Mouse (Mus musculus): ENCODE measurements around the gene Aldh16a1. TPM values are rescaled to one million over a fixed set of nuclear protein-coding genes. Genes with fewer than 3 reads are reported as not detected.
"Not testable (repeated sequence)": the region's sequence is repeated elsewhere in the genome, so short reads cannot be mapped to it uniquely, and the experiment has no call there.

Aldh16a1 gene
- polyA plus RNA-seq, 1 experiment from 2014 or later = 88.6 TPM

DNA sequence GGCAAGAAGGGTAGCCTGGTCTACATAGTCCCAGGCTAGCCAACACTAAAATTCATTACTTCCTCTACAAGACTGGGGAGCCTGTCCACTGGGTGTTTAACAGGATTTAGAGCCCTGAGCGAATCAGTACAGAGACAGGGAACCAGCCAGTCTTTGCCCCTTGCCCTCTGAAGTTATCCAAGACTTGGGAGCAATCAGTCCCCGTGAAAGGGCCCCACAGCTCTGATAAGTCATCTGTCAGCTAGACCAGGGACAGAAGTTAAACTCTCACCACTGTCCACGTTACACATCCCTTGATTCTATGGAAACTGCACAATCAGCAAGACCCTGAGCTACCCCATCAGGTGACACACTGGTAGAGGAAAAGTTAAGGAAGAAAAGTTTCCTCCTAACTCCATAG, 41.9 kb downstream of the Aldh16a1 start:
- no peak overlapping the region for H3K4me2 ChIP-seq (replicated peaks; ENCODE audit: low read depth, low read length)
- 0 out of 2 replicates have a peak, but pooled peaks cover under 1% of the 10 kb centered on the region for H3K4me1 ChIP-seq (ENCODE audit: insufficient read depth, low read length)
- no peak overlapping the region for H3K9ac ChIP-seq (replicated peaks; ENCODE audit: low read length)
- no peak overlapping the region for H3K27ac ChIP-seq (ENCODE audit: low read length)
- no peaks in the 10 kb centered on the region for H3K27me3 ChIP-seq (ENCODE audit: insufficient read depth, low read length)
- WGBS = 23% methylated on average over 3 of the region's 3 CpGs
- ATAC-seq (ENCODE audit: low FRiP score, low TSS enrichment) = no peak
- H3K9me3 ChIP-seq (ENCODE audit: low read length) = no peaks in the 10 kb centered on the region
- no peak overlapping the region for H3K4me3 ChIP-seq (ENCODE audit: low read length)
- no peaks in the 10 kb centered on the region for H3K36me3 ChIP-seq (ENCODE audit: insufficient read depth, low read length)

DNA sequence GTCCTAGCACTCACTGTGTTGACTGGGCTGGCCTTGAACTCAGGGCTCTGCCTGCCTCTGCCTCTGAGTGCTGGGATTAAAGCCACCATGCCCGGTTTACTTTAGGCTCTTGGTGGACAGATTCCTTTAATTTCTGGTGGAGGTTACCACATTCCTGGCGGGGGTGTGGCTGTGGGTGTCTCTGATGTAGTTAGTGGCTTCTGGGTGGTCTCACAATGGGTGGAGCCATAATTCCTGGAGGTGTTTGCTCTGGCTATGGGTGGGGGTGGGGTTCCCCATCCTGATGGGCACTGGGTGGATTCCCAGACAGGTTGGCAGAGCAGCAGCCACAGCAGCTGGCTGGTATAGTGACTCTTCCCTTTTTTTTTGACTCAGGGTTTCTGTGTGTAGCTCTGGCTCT, 42.4 kb downstream of the Aldh16a1 start:
- no peak for ATAC-seq (ENCODE audit: low FRiP score, low TSS enrichment)
- 70% methylated on average over 2 of the region's 2 CpGs for WGBS
- H3K9ac ChIP-seq (replicated peaks; ENCODE audit: low read length) = no peak overlapping the region

DNA sequence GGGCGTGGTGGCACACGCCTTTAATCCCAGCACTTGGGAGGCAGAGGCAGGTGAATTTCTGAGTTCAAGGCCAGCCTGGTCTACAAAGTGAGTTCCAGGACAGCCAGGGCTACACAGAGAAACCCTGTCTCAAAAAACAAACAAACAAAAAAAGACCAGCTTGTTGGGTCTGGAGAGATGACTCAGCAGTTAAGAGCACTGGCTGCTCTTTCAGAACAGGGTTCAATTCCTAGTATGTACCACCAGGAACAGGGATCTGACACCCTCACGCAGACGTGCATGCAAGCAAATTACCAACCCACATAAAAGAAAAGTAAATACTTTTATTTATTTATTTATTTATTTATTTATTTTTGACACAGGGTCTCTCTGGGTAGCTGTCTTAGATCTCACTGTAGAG, 44.3 kb downstream of the Aldh16a1 start:
- not testable (repeated sequence) for H3K4me3 ChIP-seq (ENCODE audit: low read length); H3K4me1 ChIP-seq (ENCODE audit: insufficient read depth, low read length); H3K4me2 ChIP-seq (replicated peaks; ENCODE audit: low read depth, low read length); H3K27me3 ChIP-seq (ENCODE audit: insufficient read depth, low read length); H3K27ac ChIP-seq (ENCODE audit: low read length); H3K36me3 ChIP-seq (ENCODE audit: insufficient read depth, low read length); H3K9ac ChIP-seq (replicated peaks; ENCODE audit: low read length); H3K9me3 ChIP-seq (ENCODE audit: low read length); ATAC-seq (ENCODE audit: low FRiP score, low TSS enrichment)
- WGBS = 88% methylated on average over 4 of the region's 4 CpGs

More for the DNA sequence above, 42.4 kb downstream of the Aldh16a1 start:
- Histone ChIP-seq H3K27ac (ENCODE audit: low read length) (no peak overlapping the region), H3K36me3 (ENCODE audit: insufficient read depth, low read length) (no peaks in the 10 kb centered on the region), H3K4me1 (ENCODE audit: insufficient read depth, low read length) (no peaks in the 10 kb centered on the region), H3K4me3 (ENCODE audit: low read length) (no peak overlapping the region), H3K9me3 (ENCODE audit: low read length) (no peaks in the 10 kb centered on the region), H3K27me3 (ENCODE audit: insufficient read depth, low read length) (no peaks in the 10 kb centered on the region), H3K4me2 (replicated peaks; ENCODE audit: low read depth, low read length) (no peak overlapping the region)

GRCm38 (mm10) chr7:45107052-45107645, 47.2 kb downstream of the Aldh16a1 start:
- no peaks in the 10 kb centered on the region for H3K27me3 ChIP-seq (ENCODE audit: insufficient read depth, low read length)
- no peaks in the 10 kb centered on the region for H3K9me3 ChIP-seq (ENCODE audit: low read length)
- no peak overlapping the region for H3K4me2 ChIP-seq (replicated peaks; ENCODE audit: low read depth, low read length)
- no peak for ATAC-seq (ENCODE audit: low FRiP score, low TSS enrichment)
- peaks cover 22% of the 10 kb centered on the region for H3K4me1 ChIP-seq (ENCODE audit: insufficient read depth, low read length)
- WGBS = 70% methylated on average over 5 of the region's 5 CpGs
- no peak overlapping the region for H3K4me3 ChIP-seq (ENCODE audit: low read length)
- no peaks in the 10 kb centered on the region for H3K36me3 ChIP-seq (ENCODE audit: insufficient read depth, low read length)
- H3K27ac ChIP-seq (ENCODE audit: low read length) = no peak overlapping the region
- no peak overlapping the region for H3K9ac ChIP-seq (replicated peaks; ENCODE audit: low read length)

DNA sequence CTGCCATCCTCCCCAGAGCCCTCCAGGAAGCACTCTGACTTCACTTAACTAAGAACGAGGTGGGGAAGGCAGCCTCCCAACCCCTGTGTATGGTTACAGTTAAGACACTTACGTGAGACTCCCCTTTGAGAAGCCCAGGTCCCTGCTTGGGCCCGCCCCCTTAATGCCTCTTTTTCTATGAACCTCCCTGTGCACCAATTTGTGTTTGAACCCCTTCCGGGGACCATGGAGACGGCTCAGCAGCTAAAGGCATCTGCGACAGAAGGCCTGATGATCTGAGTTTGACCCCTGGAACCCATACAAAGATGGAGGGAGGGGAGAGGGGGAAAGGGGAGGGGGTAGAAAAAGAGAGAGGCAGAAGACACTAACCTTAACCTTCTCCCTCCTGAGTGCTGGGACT, 47.9 kb downstream of the Aldh16a1 start:
- Histone ChIP-seq H3K9me3 (ENCODE audit: low read length) (no peaks in the 10 kb centered on the region), H3K4me3 (ENCODE audit: low read length) (no peak overlapping the region), H3K27ac (ENCODE audit: low read length) (no peak overlapping the region), H3K4me2 (replicated peaks; ENCODE audit: low read depth, low read length) (no peak overlapping the region), H3K9ac (replicated peaks; ENCODE audit: low read length) (no peak overlapping the region), H3K4me1 (ENCODE audit: insufficient read depth, low read length) (peaks cover 26% of the 10 kb centered on the region), H3K36me3 (ENCODE audit: insufficient read depth, low read length) (no peaks in the 10 kb centered on the region), H3K27me3 (ENCODE audit: insufficient read depth, low read length) (no peaks in the 10 kb centered on the region)
- ATAC-seq (ENCODE audit: low FRiP score, low TSS enrichment) = no peak
- WGBS = 75% methylated on average over 6 of the region's 6 CpGs

DNA sequence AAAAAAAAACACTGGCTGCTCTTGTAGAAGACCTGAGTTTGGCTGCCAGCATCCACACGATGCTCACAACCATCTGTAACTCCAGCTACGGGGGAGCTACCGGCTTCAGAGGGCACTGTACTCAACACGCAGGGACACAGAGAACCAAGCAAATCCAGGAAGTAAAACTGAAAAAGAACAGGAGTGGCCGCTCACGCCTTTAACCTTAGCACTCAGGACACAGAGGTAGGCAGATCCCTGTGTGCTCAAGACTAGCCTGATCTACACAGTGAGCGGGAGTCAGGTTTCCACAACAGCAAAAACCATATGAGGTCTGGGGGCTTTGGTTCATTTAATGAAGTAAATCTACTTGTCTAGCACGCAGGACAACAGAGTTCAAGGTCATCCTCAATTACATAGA, 48.9 kb downstream of the Aldh16a1 start:
- WGBS = 65% methylated on average over 8 of the region's 8 CpGs
- Histone ChIP-seq H3K4me1 (ENCODE audit: insufficient read depth, low read length) (peaks cover 26% of the 10 kb centered on the region), H3K4me3 (ENCODE audit: low read length) (no peak overlapping the region), H3K9ac (replicated peaks; ENCODE audit: low read length) (no peak overlapping the region), H3K27me3 (ENCODE audit: insufficient read depth, low read length) (no peaks in the 10 kb centered on the region), H3K4me2 (replicated peaks; ENCODE audit: low read depth, low read length) (no peak overlapping the region), H3K9me3 (ENCODE audit: low read length) (no peaks in the 10 kb centered on the region), H3K27ac (ENCODE audit: low read length) (no peak overlapping the region), H3K36me3 (ENCODE audit: insufficient read depth, low read length) (no peaks in the 10 kb centered on the region)
- ATAC-seq (ENCODE audit: low FRiP score, low TSS enrichment) = no peak

- no peaks in the 10 kb centered on the region for H3K27me3 ChIP-seq (ENCODE audit: insufficient read depth, low read length)
- no peaks in the 10 kb centered on the region for H3K9me3 ChIP-seq (ENCODE audit: low read length)
- no peak overlapping the region for H3K4me2 ChIP-seq (replicated peaks; ENCODE audit: low read depth, low read length)
- no peak for ATAC-seq (ENCODE audit: low FRiP score, low TSS enrichment)
- H3K9ac ChIP-seq (replicated peaks; ENCODE audit: low read length) = no peak overlapping the region
- no peaks in the 10 kb centered on the region for H3K36me3 ChIP-seq (ENCODE audit: insufficient read depth, low read length)
- peaks cover 26% of the 10 kb centered on the region for H3K4me1 ChIP-seq (ENCODE audit: insufficient read depth, low read length)
- WGBS = 78% methylated on average over 5 of the region's 5 CpGs
- H3K4me3 ChIP-seq (ENCODE audit: low read length) = no peak overlapping the region
- H3K27ac ChIP-seq (ENCODE audit: low read length) = no peak overlapping the region
Measured at GRCm38 (mm10) chr7:45104941-45105340, 49.4 kb downstream of the Aldh16a1 start.

DNA sequence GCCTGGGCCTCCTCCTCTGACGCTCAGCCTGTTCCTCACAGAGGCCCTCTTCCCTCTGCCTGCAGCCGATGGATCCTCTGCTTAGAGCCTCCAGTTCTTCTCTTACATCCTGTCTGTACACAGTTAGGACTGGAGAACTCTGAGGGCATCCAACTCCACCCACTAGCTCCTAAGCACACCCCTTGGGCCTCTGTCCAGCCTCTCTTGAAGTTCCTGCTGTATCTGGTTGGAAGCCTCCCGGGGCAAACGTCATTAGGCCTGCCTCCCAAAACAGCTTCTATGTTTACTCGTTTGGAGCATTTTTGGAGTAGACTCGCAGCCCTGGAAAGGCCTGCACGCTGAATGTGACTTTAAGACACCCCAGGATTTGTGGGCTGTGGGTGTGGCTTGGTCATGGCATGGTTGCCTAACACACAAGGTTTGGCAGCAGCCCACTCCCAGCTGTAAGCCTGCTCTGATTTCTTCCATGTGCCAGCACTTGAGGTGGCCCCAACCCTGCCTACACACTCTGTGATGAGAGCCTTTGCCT, 50.7 kb downstream of the Aldh16a1 start, which contains the start of gene Fcgrt:
Fcgrt (minus strand) TSS at position 200 of the 529 bp plus-strand sequence.
- Histone ChIP-seq H3K27ac (ENCODE audit: low read length) (peak within 1 kb of the TSS; percentile 91), H3K4me2 (replicated peaks; ENCODE audit: low read depth, low read length) (peak within 1 kb of the TSS; percentile 59), H3K9ac (replicated peaks; ENCODE audit: low read length) (peak within 1 kb of the TSS; percentile 58), H3K4me3 (ENCODE audit: low read length) (peak within 1 kb of the TSS; percentile 41), H3K4me1 (ENCODE audit: insufficient read depth, low read length) (peaks cover 26% of the 10 kb centered on the region), H3K9me3 (ENCODE audit: low read length) (no peaks in the 10 kb centered on the region), H3K36me3 (ENCODE audit: insufficient read depth, low read length) (no peaks in the 10 kb centered on the region), H3K27me3 (ENCODE audit: insufficient read depth, low read length) (no peaks in the 10 kb centered on the region)
- 8% methylated on average over 7 of the region's 7 CpGs for WGBS
- ATAC-seq (ENCODE audit: low FRiP score, low TSS enrichment) = peak; percentile 96

DNA sequence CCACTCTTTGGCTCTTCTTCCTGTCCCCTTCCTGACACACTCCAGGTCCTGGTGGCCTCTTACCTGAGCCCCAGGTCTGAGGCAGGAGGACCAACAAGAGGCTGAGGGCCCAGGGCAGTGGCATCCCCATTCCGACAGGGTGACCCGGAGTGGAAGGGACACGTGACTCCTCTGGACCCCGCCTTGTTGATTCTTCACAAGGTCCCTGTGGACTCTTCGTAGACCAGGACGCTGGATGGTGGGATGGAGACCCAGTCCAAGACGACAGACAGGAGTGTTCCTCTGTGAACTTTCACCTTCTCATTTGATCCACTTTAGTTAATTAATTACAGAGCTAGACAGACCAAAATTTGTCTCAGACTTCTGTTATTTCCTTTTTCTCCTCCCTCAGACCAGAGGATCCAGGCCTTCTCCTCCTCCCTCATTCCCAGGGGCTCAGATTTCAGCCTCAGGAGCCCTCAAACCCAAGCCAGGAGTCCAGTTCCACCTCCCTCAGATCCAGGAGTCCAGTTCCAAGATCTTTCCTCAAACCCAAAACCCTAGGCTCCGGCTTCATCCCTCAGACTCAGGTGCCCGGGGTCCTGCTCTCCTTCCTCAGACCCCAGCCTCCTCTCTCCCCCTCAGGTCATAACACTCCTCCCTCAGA, 51.3 kb downstream of the Aldh16a1 start:
- 24% methylated on average over 9 of the region's 9 CpGs for WGBS
- Histone ChIP-seq H3K27ac (ENCODE audit: low read length) (peak overlapping the region; percentile 91), H3K4me2 (replicated peaks; ENCODE audit: low read depth, low read length) (peak overlapping the region; percentile 59), H3K4me3 (ENCODE audit: low read length) (peak overlapping the region; percentile 41), H3K27me3 (ENCODE audit: insufficient read depth, low read length) (no peaks in the 10 kb centered on the region), H3K9me3 (ENCODE audit: low read length) (no peaks in the 10 kb centered on the region), H3K9ac (replicated peaks; ENCODE audit: low read length) (peak overlapping the region; percentile 58), H3K4me1 (ENCODE audit: insufficient read depth, low read length) (peaks cover 26% of the 10 kb centered on the region), H3K36me3 (ENCODE audit: insufficient read depth, low read length) (no peaks in the 10 kb centered on the region)
- ATAC-seq (ENCODE audit: low FRiP score, low TSS enrichment) = peak; percentile 50

DNA sequence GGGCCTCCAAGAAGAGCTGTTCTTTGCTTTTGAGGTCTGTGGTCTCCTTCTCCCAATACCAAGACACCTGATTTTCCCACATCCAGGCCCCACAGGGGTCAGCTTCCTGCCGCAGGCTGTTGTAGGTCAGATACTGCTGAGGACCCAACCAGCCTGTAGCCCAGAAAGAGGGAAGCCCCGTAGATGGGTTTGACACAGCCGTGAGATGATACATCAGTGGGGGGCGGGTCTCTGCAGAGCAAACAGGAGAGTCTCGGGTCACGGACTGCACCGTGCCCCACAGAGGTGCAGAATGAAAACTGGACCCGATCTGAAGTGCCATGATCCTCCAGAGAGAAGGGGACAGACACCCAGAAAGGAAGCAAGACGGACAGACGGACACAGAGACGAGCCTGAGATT, 51.9 kb downstream of the Aldh16a1 start:
- H3K27ac ChIP-seq (ENCODE audit: low read length) = peak overlapping the region; percentile 91
- H3K9me3 ChIP-seq (ENCODE audit: low read length) = no peaks in the 10 kb centered on the region
- H3K9ac ChIP-seq (replicated peaks; ENCODE audit: low read length) = peak overlapping the region; percentile 58; the same call in 1 of the 2 replicates
- H3K36me3 ChIP-seq (ENCODE audit: insufficient read depth, low read length) = no peaks in the 10 kb centered on the region
- peak overlapping the region; percentile 59 for H3K4me2 ChIP-seq (replicated peaks; ENCODE audit: low read depth, low read length)
- H3K4me3 ChIP-seq (ENCODE audit: low read length) = peak overlapping the region; percentile 41
- H3K4me1 ChIP-seq (ENCODE audit: insufficient read depth, low read length) = peaks cover 26% of the 10 kb centered on the region
- no peaks in the 10 kb centered on the region for H3K27me3 ChIP-seq (ENCODE audit: insufficient read depth, low read length)
- 64% methylated on average over 11 of the region's 11 CpGs for WGBS
- ATAC-seq (ENCODE audit: low FRiP score, low TSS enrichment) = no peak

Measured in kidney, embryonic 16.5 days (tissue).